Mouse (Mus musculus): ENCODE measurements around the gene Adam33. TPM values are rescaled to one million over a fixed set of nuclear protein-coding genes. Genes with fewer than 3 reads are reported as not detected.
A peak's percentile ranks its signal among the peaks of the same experiment; 100 is the strongest.

Adam33 gene
- total and polyA plus RNA-seq, 3 experiments: 0.73 to 10.0 (median 1.6) TPM

GRCm38 (mm10) chr2:131046025-131046424 lies 17.6 kb downstream of the Adam33 start:
- DNase-seq: no peak
- Histone ChIP-seq H3K4me3 (no peak overlapping the region), H3K79me2 (replicated peaks; ENCODE audit: control insufficient read depth, insufficient read depth, low read length) (no peaks in the 10 kb centered on the region), H3K36me3 (ENCODE audit: control insufficient read depth, insufficient read depth, low read length) (no peaks in the 10 kb centered on the region), H3K4me1 (ENCODE audit: control insufficient read depth, insufficient read depth, low read length) (peaks cover 5% of the 10 kb centered on the region), H3K9ac (ENCODE audit: low read depth, low read length) (no peak overlapping the region), H3K27me3 (ENCODE audit: control insufficient read depth, insufficient read depth, low read length) (peaks cover 6% of the 10 kb centered on the region), H3K27ac (no peak overlapping the region)
- WGBS: 70% methylated on average over 2 of the region's 2 CpGs
- intact Hi-C loops (cut with DNase I): no loop called here
- TF ChIP-seq EP300 (IDR thresholded peaks at IDR 0.05; ENCODE audit: insufficient read depth, low read depth, low read length) (no peak), POLR2A (IDR thresholded peaks at IDR 0.05; ENCODE audit: insufficient read depth, low read depth, low read length) (no peak), CTCF (IDR thresholded peaks at IDR 0.05) (no peak)

- no peaks in the 10 kb centered on the region for H3K79me2 ChIP-seq (replicated peaks; ENCODE audit: control insufficient read depth, insufficient read depth, low read length)
- no peak for DNase-seq
- no peak overlapping the region for H3K9ac ChIP-seq (ENCODE audit: low read depth, low read length)
- no peaks in the 10 kb centered on the region for H3K36me3 ChIP-seq (ENCODE audit: control insufficient read depth, insufficient read depth, low read length)
- H3K4me1 ChIP-seq (ENCODE audit: control insufficient read depth, insufficient read depth, low read length): peaks cover 5% of the 10 kb centered on the region
- 45% methylated on average over 9 of the region's 9 CpGs for WGBS
- H3K27ac ChIP-seq: no peak overlapping the region
- peaks cover 6% of the 10 kb centered on the region for H3K27me3 ChIP-seq (ENCODE audit: control insufficient read depth, insufficient read depth, low read length)
- H3K4me3 ChIP-seq: no peak overlapping the region
- intact Hi-C loops (cut with DNase I): no loop called here
- no peak for TF ChIP-seq POLR2A (IDR thresholded peaks at IDR 0.05; ENCODE audit: insufficient read depth, low read depth, low read length)
- no peak for TF ChIP-seq CTCF (IDR thresholded peaks at IDR 0.05)
- no peak for TF ChIP-seq EP300 (IDR thresholded peaks at IDR 0.05; ENCODE audit: insufficient read depth, low read depth, low read length)
Observed at GRCm38 (mm10) chr2:131044989-131045720, 18.5 kb downstream of the Adam33 start.

- Histone ChIP-seq H3K79me2 (replicated peaks; ENCODE audit: control insufficient read depth, insufficient read depth, low read length) (no peaks in the 10 kb centered on the region), H3K4me3 (no peak overlapping the region), H3K4me1 (ENCODE audit: control insufficient read depth, insufficient read depth, low read length) (peaks cover 5% of the 10 kb centered on the region), H3K27ac (no peak overlapping the region), H3K27me3 (ENCODE audit: control insufficient read depth, insufficient read depth, low read length) (peaks cover 6% of the 10 kb centered on the region), H3K36me3 (ENCODE audit: control insufficient read depth, insufficient read depth, low read length) (no peaks in the 10 kb centered on the region), H3K9ac (ENCODE audit: low read depth, low read length) (no peak overlapping the region)
- 19% methylated on average over 7 of the region's 7 CpGs for WGBS
- intact Hi-C loops (cut with DNase I): no loop called here
- no peak for TF ChIP-seq EP300 (IDR thresholded peaks at IDR 0.05; ENCODE audit: insufficient read depth, low read depth, low read length)
- TF ChIP-seq CTCF (IDR thresholded peaks at IDR 0.05): 0 out of 2 replicates have a peak, but pooled peaks have one; percentile 3
- no peak for DNase-seq
Observed at GRCm38 (mm10) chr2:131044354-131044852, 19.2 kb downstream of the Adam33 start.

- WGBS: 76% methylated on average over 2 of the region's 2 CpGs
- intact Hi-C loops (cut with DNase I): no loop called here
- no peak for TF ChIP-seq POLR2A (IDR thresholded peaks at IDR 0.05; ENCODE audit: insufficient read depth, low read depth, low read length)
- no peak for TF ChIP-seq EP300 (IDR thresholded peaks at IDR 0.05; ENCODE audit: insufficient read depth, low read depth, low read length)
- no peak for TF ChIP-seq CTCF (IDR thresholded peaks at IDR 0.05)
- H3K36me3 ChIP-seq (ENCODE audit: control insufficient read depth, insufficient read depth, low read length): no peaks in the 10 kb centered on the region
- no peak within 1 kb of the TSS for H3K9ac ChIP-seq (ENCODE audit: low read depth, low read length)
- H3K4me3 ChIP-seq: no peak within 1 kb of the TSS
- peaks cover 5% of the 10 kb centered on the region for H3K4me1 ChIP-seq (ENCODE audit: control insufficient read depth, insufficient read depth, low read length)
- no peaks in the 10 kb centered on the region for H3K79me2 ChIP-seq (replicated peaks; ENCODE audit: control insufficient read depth, insufficient read depth, low read length)
- H3K27ac ChIP-seq: no peak within 1 kb of the TSS
- H3K27me3 ChIP-seq (ENCODE audit: control insufficient read depth, insufficient read depth, low read length): peaks cover 6% of the 10 kb centered on the region
- DNase-seq: no peak
Observed at GRCm38 (mm10) chr2:131042988-131043387, 20.6 kb downstream of the Adam33 start, which contains the start of gene Gfra4. Gene Gfra4, minus strand, starts transcription at chr2:131043088.

- 5% methylated on average over 109 of the region's 115 CpGs for WGBS
- intact Hi-C loops (cut with DNase I): no loop called here
- DNase-seq: peak; percentile 52 to 62
Observed at GRCm38 (mm10) chr2:131040854-131041825, 22.5 kb downstream of the Adam33 start.

More at GRCm38 (mm10) chr2:131040854-131041825, 22.5 kb downstream of the Adam33 start:
- no peaks in the 10 kb centered on the region for H3K36me3 ChIP-seq (ENCODE audit: control insufficient read depth, insufficient read depth, low read length)
- no peaks in the 10 kb centered on the region for H3K79me2 ChIP-seq (replicated peaks; ENCODE audit: control insufficient read depth, insufficient read depth, low read length)
- peaks cover 6% of the 10 kb centered on the region for H3K27me3 ChIP-seq (ENCODE audit: control insufficient read depth, insufficient read depth, low read length)
- H3K4me1 ChIP-seq (ENCODE audit: control insufficient read depth, insufficient read depth, low read length): peaks cover 6% of the 10 kb centered on the region
- no peak overlapping the region for H3K27ac ChIP-seq
- peak overlapping the region; percentile 45 for H3K9ac ChIP-seq (ENCODE audit: low read depth, low read length)
- TF ChIP-seq CTCF (IDR thresholded peaks at IDR 0.05): no peak
- no peak for TF ChIP-seq POLR2A (IDR thresholded peaks at IDR 0.05; ENCODE audit: insufficient read depth, low read depth, low read length)
- no peak for TF ChIP-seq EP300 (IDR thresholded peaks at IDR 0.05; ENCODE audit: insufficient read depth, low read depth, low read length)
- H3K4me3 ChIP-seq: peak overlapping the region; percentile 50
